Mouse (Mus musculus) regulatory T cell (primary cell): ENCODE measurements at regions not wholly inside any gene's neighbourhood (a gene's known extent, or its start where the extent isn't known, plus 50 kb on each side); places are given as distances from the start of the nearest gene placed in this dataset.
"Not testable (repeated sequence)": the region's sequence is repeated elsewhere in the genome, so short reads cannot be mapped to it uniquely, and the experiment has no call there.

Experiments
- in situ Hi-C: fragments of 300-600 bp; cut with MboI, MseI; formaldehyde crosslinking; loops from one replicate; pipeline ENCODE4 v1.15.1; 2025; ENCODE audit warnings: high pct_unique_total_duplicates

GRCm38 (mm10) chr13:13888847-13889246 is 65.4 kb upstream of the B3galnt2 start:
- in situ Hi-C loops, result not testable (repeated sequence)

GRCm38 (mm10) chr13:13889297-13890120 is 64.8 kb upstream of the B3galnt2 start:
- in situ Hi-C loops, result no loop called here

- in situ Hi-C loops, result loop anchor here (10.0 to 25.0 kb wide), 3 partner anchors 685 to 1860 kb away; no protein-coding TSS in a partner anchor
These were observed 52.1 kb upstream of the B3galnt2 start for GRCm38 (mm10) chr13:13902186-13902585.
